Mouse (Mus musculus) central nervous system, embryonic 14 days (tissue): ENCODE data around the gene Ptcra. TPM values are rescaled to one million over a fixed set of nuclear protein-coding genes. Genes with fewer than 3 reads are reported as not detected.

ENCODE experiments used
- polyA plus RNA-seq: library from polyadenylated mRNA; depleted of rRNA; stranded (reverse); fragments of >200 nt; gene quantifications from 2 replicates; pipeline ENCODE4 v1.2.3, GENCODE M21; 2012; rRNA removed

The Ptcra gene
- polyA plus RNA-seq, result 0.04 TPM in 1 of 2 replicates, not detected in the other

DNA sequence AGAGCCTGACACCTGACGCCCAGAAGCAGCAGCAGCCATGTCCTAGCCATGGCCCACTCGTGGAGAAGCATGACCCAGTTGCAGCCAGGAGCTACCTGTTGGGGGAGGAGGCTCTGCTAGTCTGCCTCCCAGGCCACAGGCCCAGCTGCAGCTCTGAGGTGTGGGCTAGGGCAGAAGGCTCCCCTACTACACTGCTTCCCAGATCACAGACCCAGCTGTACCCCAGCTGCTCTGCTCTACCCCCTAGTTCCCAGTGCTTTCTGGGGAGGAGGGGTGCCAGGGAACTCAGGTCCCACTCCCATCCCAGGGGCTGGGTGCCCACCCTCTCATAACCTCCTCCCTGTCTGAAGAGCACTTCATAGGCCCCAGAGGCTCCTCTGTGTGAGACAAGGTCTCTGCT, at the start of gene Ptcra:
Gene Ptcra, minus strand, starts transcription at position 169 of the 400 bp plus-strand sequence.

DNA sequence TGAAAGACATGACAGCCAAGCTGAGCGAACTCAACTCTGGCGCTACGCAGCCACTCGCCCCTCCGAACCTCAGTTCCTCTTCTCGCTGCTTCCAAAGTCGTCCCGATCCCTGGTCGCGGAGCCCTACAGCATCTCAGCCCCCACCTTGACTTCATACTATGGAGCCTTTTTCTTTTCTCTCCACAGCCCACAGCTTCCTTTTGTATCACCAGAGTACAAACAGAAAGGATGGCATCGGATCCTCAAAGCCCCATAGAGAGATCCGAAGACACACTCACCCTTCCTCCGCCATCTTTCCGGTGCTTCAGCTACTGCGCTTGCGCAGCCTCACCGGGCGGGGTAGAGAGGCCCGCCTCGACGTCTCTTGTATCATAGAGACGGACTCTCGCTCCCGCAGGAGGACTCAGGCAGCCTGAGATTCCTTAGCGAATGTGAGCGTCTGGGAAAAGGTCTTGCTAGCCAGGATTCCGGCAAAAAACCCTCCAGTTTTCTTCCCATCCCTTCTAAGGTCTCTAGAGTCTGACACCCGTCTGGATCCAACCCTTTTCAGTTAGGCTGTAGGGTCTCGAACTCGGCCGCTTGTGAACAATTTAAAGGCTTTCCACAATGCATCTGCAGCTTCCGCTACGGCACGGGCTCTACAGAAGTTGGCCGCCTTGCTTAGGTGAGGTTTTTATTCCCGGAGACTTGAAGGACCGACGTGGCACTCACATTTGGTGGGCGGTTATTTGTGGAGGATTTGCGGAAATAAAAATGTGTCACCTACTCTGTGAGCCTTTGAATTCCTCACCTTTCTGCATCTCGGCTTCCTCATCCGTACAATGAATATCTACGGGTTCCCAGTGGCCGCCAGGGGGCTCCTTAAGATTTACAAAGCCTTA, 19.1 kb upstream of the Ptcra start, which contains the start of gene Rpl7l1:
Gene Rpl7l1, minus strand, starts transcription at position 332 of the 881 bp plus-strand sequence.

DNA sequence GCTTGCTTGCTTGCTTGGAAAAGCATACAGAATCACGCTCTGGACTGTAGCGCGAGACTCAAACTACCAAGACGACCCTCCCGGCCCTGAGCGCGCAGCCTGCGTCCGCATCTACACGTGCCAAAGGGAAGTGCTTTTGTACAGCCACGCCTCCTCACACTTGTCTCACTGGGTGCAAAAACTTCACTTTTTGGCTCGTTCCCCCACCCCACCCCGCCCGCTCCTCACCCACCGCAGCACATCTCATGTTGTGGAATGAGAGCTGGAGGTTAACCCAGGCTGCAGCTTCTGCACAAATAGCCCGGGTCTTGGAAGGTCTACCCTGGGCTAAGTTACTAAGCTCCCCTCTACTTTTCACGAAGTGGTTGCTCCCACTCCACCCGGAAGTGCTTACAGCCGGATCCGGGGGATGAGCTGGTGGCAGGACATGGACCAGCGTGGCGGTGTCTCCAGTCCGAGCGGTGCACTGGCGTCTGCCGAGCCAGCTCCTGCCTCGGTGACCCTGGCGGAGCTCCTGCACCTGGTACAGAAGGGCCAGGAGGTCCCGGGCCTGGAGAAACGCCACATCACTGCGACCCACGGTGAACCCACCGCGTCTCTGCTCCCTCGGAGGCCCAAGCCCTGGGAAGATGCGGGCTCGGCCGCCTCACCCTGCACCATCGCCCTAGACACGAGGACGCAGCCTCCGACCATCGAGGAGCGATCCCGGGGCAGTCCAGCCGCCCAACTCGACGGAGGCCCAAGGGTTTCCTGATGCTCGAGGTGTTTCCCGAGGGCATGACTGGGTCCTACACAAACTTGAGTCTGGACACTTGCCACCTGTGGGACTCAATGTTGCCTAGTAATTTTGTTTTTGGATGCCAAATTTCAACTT, 9.1 kb upstream of the Ptcra start, which contains the start of gene 2310039H08Rik:
Gene 2310039H08Rik, plus strand, starts transcription at position 232 of the 874 bp plus-strand sequence.

DNA sequence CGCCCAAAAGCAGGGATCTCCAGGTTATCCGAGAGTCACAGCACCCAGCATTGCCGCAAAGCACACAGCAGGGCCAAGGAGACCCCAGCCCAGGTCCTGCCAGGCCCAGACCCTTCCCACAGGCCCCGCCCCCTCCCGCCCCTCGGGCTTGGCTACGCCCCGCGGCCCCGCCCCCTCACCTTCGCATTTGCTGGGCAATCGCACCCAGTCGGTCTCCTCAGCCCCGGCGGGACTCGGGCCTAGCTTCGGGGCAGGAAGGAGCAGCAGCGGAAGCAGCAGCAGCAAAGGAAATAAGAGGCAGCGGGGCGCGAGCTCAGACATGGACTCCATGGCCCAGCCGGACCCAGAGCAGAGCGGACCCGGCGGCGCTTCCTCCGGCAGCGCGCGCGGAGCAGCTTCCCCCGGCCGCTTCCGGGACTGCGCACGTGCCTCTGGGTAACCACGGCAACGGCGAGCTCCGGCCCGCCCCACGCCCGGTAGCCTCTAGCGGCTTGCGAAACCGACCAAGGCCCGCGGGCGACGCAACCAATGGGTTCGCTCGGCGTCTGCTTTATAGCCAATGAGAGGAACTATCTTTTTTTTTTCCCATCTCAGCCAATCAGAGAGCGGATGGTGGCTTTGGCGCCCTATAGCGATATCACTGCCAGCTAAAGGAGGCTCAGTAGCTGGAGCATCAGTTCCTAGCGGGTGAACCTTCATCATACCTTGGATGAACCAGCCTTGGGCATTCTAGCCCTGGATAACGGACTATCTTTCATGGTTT, 11.5 kb downstream of the Ptcra start, which contains the start of gene Cnpy3:
Gene Cnpy3, minus strand, starts transcription at position 421 of the 763 bp plus-strand sequence.

DNA sequence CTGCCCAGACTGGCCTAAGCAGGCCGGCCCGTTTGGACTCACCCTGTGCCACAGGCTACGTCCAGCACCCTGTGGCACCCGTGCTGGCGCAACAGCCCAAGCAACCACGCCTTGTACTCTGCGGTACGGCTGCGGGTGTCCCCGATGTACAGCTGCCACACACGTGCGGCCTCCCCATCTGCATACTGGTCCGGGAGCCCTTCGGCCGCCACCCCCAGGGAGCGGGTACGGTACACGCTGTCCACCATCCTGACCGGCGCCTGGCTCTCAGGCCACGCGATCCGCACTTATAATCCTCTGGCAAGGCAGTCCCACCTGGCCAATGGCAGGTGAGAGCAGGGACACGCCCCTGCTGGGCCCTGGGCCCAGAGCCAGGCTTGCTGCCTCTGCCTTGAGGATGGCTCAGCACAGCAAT, 34.6 kb downstream of the Ptcra start, which contains the start of gene Gnmt:
Gene Gnmt, minus strand, starts transcription at position 265 of the 415 bp plus-strand sequence.

DNA sequence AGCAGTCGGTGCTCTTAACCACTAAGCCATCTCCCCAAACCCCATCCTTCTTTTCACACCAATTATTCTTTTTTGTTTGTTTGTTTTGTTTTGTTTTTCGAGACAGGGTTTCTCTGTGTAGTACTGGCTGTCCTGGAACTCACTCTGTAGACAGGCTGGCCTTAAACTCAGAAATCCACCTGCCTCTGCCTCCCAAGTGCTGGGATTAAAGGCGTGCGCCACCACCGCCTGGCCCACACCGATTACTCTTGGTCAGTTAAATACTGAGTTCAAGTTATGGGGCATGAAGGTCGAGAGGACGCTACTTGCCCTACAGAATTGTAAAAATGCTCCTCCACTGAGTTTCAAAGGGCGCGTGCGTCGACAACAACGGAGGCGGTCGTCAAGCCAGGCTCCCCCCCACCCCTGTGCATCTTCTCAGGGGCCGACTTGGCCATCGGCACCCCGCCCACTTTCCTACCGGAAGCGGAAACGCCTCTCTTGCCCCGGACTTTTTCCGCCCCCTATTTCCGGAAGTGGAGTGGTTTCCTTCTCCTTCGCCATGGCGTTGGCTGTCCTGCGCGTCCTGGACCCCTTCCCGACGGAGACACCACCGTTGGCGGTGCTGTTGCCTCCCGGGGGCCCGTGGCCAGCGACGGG, 52.4 kb downstream of the Ptcra start, which contains the start of gene Pex6:
Gene Pex6, plus strand, starts transcription at position 505 of the 639 bp plus-strand sequence.

Other genes with a start within 250 kb of the Ptcra start
- 37.0 and 39.7 TPM in 2 replicates for gene Cul9, start 217.3 kb downstream of the Ptcra start, polyA plus RNA-seq
- 63.0 and 64.7 TPM in 2 replicates for gene Srf, start 207.5 kb downstream of the Ptcra start, polyA plus RNA-seq
- 27.6 and 39.1 TPM in 2 replicates for gene Ptk7, start 134.2 kb downstream of the Ptcra start, polyA plus RNA-seq
- 35.0 and 37.2 TPM in 2 replicates for gene Klc4, start 117.7 kb downstream of the Ptcra start, polyA plus RNA-seq
- 57.1 and 58.5 TPM in 2 replicates for gene Mrpl2, start 117.5 kb downstream of the Ptcra start, polyA plus RNA-seq
- gene Cul7, start 113.4 kb downstream of the Ptcra start, polyA plus RNA-seq, result 79.9 and 93.7 TPM in 2 replicates
- gene Rrp36, start 89.4 kb downstream of the Ptcra start, polyA plus RNA-seq, result 36.2 and 40.8 TPM in 2 replicates
- gene Mea1, start 84.9 kb downstream of the Ptcra start, polyA plus RNA-seq, result 168 and 171 TPM in 2 replicates
- gene Klhdc3, start 82.8 kb downstream of the Ptcra start, polyA plus RNA-seq, result 140 and 150 TPM in 2 replicates
- gene Ppp2r5d, start 58.6 kb downstream of the Ptcra start, polyA plus RNA-seq, result 105 and 111 TPM in 2 replicates
- gene Pex6, start 52.2 kb downstream of the Ptcra start, polyA plus RNA-seq, result 42.6 and 47.2 TPM in 2 replicates
- 1.8 and 2.8 TPM in 2 replicates for gene Gnmt, start 34.5 kb downstream of the Ptcra start, polyA plus RNA-seq
- gene Cnpy3, start 11.5 kb downstream of the Ptcra start, polyA plus RNA-seq, result 53.5 and 59.9 TPM in 2 replicates
- 64.8 and 67.4 TPM in 2 replicates for gene 2310039H08Rik, start 8.9 kb upstream of the Ptcra start, polyA plus RNA-seq
- gene Rpl7l1, start 19.0 kb upstream of the Ptcra start, polyA plus RNA-seq, result 88.2 and 89.8 TPM in 2 replicates
- 17.7 and 20.6 TPM in 2 replicates for gene Bicral, start 94.8 kb upstream of the Ptcra start, polyA plus RNA-seq
- gene Tbcc, start 127.0 kb upstream of the Ptcra start, polyA plus RNA-seq, result 34.7 and 37.5 TPM in 2 replicates
- gene Prph2, start 146.7 kb upstream of the Ptcra start, polyA plus RNA-seq, result 0.05 TPM in 2 replicates
- gene Ubr2, start 246.8 kb upstream of the Ptcra start, polyA plus RNA-seq, result 32.3 and 34.7 TPM in 2 replicates